Mouse (Mus musculus) adrenal gland, postnatal 4 days (tissue): Measurements from ENCODE around the gene Stxbp5l. TPM values are rescaled to one million over a fixed set of nuclear protein-coding genes. Genes with fewer than 3 reads are reported as not detected.
"Not testable (repeated sequence)": the region's sequence is repeated elsewhere in the genome, so short reads cannot be mapped to it uniquely, and the experiment has no call there.

ENCODE experiments used
- DNase-seq, 2 experiments: peaks; one replicate each; pipeline ENCODE4 v3.0.0; 2021 to 2022; ENCODE audit warnings: low spot score in 2 of 2, mixed read lengths in 2 of 2
- total RNA-seq, 2 experiments: library from RNA; stranded (reverse); gene quantifications; 2 replicates each; pipeline ENCODE4 v1.2.3; 2021

The Stxbp5l gene
- total RNA-seq, 2 experiments from 2014 or later: 2.6 to 4.0 TPM

- DNase-seq: no peak
Measured at GRCm38 (mm10) chr16:37292593-37292992, 92.2 kb downstream of the Stxbp5l start.

GRCm38 (mm10) chr16:37280206-37280605 is 104.6 kb downstream of the Stxbp5l start:
- DNase-seq: no peak

GRCm38 (mm10) chr16:37273681-37274080 is 111.1 kb downstream of the Stxbp5l start:
- no peak for DNase-seq

- DNase-seq: no peak
Measured at GRCm38 (mm10) chr16:37261678-37262077, 123.1 kb downstream of the Stxbp5l start.

- DNase-seq: no peak
Measured at GRCm38 (mm10) chr16:37219151-37219550, 165.6 kb downstream of the Stxbp5l start.

- no peak for DNase-seq
Measured at GRCm38 (mm10) chr16:37208783-37209182, 176.0 kb downstream of the Stxbp5l start.

- no peak for DNase-seq
Measured at GRCm38 (mm10) chr16:37194152-37194551, 190.6 kb downstream of the Stxbp5l start.

GRCm38 (mm10) chr16:37125190-37125589 is 259.6 kb downstream of the Stxbp5l start:
- DNase-seq: not testable (repeated sequence)

- DNase-seq: peak in 1 of 2 experiments; percentile 14
Measured at GRCm38 (mm10) chr16:37109285-37109684, 275.5 kb downstream of the Stxbp5l start.

GRCm38 (mm10) chr16:37108763-37109162 is 276.0 kb downstream of the Stxbp5l start:
- no peak for DNase-seq

GRCm38 (mm10) chr16:37094169-37094833 is 290.5 kb downstream of the Stxbp5l start:
- no peak for DNase-seq

- no peak for DNase-seq
Measured at GRCm38 (mm10) chr16:37089648-37090047, 295.1 kb downstream of the Stxbp5l start.

- DNase-seq: no peak
Measured at GRCm38 (mm10) chr16:37072354-37072753, 312.4 kb downstream of the Stxbp5l start.

Other genes with a start within 250 kb of the Stxbp5l start
- 10 to 100 TPM; 15.6 to 16.6 TPM for gene Gtf2e1, start 154.8 kb upstream of the Stxbp5l start, total RNA-seq
- gene Rabl3, start 154.9 kb upstream of the Stxbp5l start, total RNA-seq: 10 to 100 TPM; 19.8 to 20.3 TPM
- gene Hgd, start 195.2 kb upstream of the Stxbp5l start, total RNA-seq: 10 to 100 TPM in 1 of 2 experiments, 1 to 10 TPM in 1; 4.0 to 16.9 TPM